Mouse (Mus musculus) splenic B cell, adult 2 months (primary cell): ENCODE data around the gene Gabrb1.
A peak's percentile ranks its signal among the peaks of the same experiment; 100 is the strongest.

ENCODE experiments used
- DNase-seq: peaks from one replicate; pipeline ENCODE4 v3.0.0-alpha.2; 2011; ENCODE audit warnings: low read depth, low spot score
- H3K27me3 ChIP-seq: 2 replicates; pipeline ENCODE4 v1.6.1; 2012; ENCODE audit warnings: mild to moderate bottlenecking, low read length, moderate library complexity, mixed read lengths; ENCODE audit not compliant: control insufficient read depth, poor library complexity, insufficient read depth, severe bottlenecking
- H3K36me3 ChIP-seq: 2 replicates; pipeline ENCODE4 v1.6.1; 2012; ENCODE audit warnings: mild to moderate bottlenecking, low read length, moderate library complexity, mixed read lengths; ENCODE audit not compliant: control insufficient read depth, poor library complexity, insufficient read depth, severe bottlenecking

Gabrb1 gene

GRCm38 (mm10) chr5:72175050-72175449 lies 517.1 kb downstream of the Gabrb1 start:
- Histone ChIP-seq H3K27me3 (no peaks in the 10 kb centered on the region), H3K36me3 (no peaks in the 10 kb centered on the region)
- no peak for DNase-seq

- Histone ChIP-seq H3K27me3 (no peaks in the 10 kb centered on the region), H3K36me3 (no peaks in the 10 kb centered on the region)
- no peak for DNase-seq
Observed at GRCm38 (mm10) chr5:72175530-72175929, 517.6 kb downstream of the Gabrb1 start.

GRCm38 (mm10) chr5:72181194-72181593 lies 523.3 kb downstream of the Gabrb1 start:
- DNase-seq, result no peak
- no peaks in the 10 kb centered on the region for H3K36me3 ChIP-seq
- no peaks in the 10 kb centered on the region for H3K27me3 ChIP-seq

GRCm38 (mm10) chr5:72182804-72183203 lies 524.9 kb downstream of the Gabrb1 start:
- Histone ChIP-seq H3K27me3 (no peaks in the 10 kb centered on the region), H3K36me3 (no peaks in the 10 kb centered on the region)
- peak; percentile 74 for DNase-seq

GRCm38 (mm10) chr5:72183929-72184328 lies 526.0 kb downstream of the Gabrb1 start:
- Histone ChIP-seq H3K27me3 (no peaks in the 10 kb centered on the region), H3K36me3 (no peaks in the 10 kb centered on the region)
- peak; percentile 88 for DNase-seq

GRCm38 (mm10) chr5:72184437-72185100 lies 526.7 kb downstream of the Gabrb1 start:
- no peak for DNase-seq
- no peaks in the 10 kb centered on the region for H3K36me3 ChIP-seq

GRCm38 (mm10) chr5:72191154-72191553 lies 533.2 kb downstream of the Gabrb1 start:
- H3K27me3 ChIP-seq, result no peaks in the 10 kb centered on the region
- H3K36me3 ChIP-seq, result no peaks in the 10 kb centered on the region
- no peak for DNase-seq

More at GRCm38 (mm10) chr5:72184437-72185100, 526.7 kb downstream of the Gabrb1 start:
- no peaks in the 10 kb centered on the region for H3K27me3 ChIP-seq

- DNase-seq, result no peak
- Histone ChIP-seq H3K36me3 (no peaks in the 10 kb centered on the region), H3K27me3 (no peaks in the 10 kb centered on the region)
Observed at GRCm38 (mm10) chr5:72191932-72192331, 534.0 kb downstream of the Gabrb1 start.

- Histone ChIP-seq H3K36me3 (no peaks in the 10 kb centered on the region), H3K27me3 (no peaks in the 10 kb centered on the region)
- no peak for DNase-seq
Observed at GRCm38 (mm10) chr5:72195442-72195841, 537.5 kb downstream of the Gabrb1 start.
